Mouse (Mus musculus) forelimb bud, embryonic 11.5 days (tissue): Measurements from ENCODE around the gene Gm960.

Experiments used
- DNase-seq: peaks from one replicate; pipeline ENCODE4 v3.0.0-alpha.2; 2012; ENCODE audit warnings: low read depth, low spot score

Gm960 gene

DNA sequence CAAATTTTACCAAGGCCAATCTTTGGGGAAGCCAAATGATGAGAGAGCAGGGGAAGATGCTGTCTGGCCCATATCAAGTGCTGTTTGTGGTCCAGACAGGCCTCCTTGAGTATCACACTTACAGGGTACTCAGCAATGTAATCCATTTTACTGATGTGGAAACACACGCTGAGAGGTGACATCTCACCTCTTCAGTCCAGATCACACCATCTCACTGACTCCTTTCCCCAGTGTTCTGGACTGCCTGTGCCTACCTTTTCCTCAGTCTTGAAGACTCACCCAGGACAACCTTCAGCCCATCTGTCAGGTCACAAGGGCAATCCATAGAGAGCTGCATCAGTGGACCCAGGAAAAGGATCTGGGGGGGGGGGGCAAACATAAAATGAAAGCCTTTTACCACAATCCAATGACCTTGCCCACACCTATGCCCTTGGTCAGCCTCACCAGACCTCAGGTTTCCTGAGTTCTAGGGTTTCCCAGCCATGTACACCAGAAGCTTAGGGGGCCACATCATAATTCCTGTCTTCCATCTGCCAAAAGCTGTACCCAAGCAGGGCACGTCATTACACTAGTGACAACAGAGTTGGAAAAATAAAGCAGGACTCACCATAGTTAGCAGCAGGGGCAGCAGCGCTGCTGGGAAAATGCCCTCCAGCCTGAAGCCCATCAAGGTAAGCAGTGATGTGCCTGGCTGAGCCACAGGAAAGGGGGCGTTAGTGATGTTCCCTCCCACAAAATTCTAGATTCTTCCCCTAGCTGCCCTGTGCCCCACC, 73.9 kb downstream of the Gm960 start:
- no peak for DNase-seq

DNA sequence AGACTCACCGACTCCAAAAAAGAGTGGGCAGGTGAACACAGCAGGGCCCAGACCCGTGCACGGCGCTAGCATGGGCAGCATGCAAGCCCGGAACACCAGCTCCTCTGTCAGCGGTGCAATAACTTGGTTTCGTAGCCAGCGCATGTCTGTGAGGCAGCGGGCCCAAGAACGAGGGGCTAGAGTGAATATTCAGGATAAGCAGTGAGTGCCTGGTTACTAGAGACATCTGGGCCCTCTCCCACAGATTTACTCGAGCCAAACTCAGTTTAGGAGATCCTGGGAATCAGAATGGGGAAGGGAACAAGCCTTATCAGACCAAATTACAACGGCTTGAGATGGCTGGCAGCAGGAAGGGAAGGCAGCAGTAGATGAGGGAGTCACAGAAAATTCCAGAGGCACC, 74.5 kb downstream of the Gm960 start:
- no peak for DNase-seq

DNA sequence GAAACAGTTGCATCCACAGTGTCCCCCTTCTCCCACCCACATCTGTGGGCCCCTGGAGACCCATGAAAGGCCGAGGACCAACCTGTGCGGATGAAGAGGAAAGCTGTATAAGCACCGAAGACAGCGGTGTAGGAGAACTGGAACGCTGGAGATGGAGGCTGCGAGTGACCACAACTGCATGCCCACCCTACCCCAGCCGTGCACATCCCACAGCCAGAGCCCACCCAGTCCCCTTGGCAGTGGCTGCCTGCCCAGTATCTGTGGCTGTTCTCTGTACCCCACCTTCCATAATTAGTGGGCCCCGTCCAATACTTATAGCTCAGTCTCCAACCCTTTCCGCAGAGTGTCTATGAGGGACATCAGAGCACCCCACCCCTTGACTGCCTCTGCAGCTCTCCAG, 75.0 kb downstream of the Gm960 start:
- DNase-seq = no peak

- DNase-seq = no peak
Observed at GRCm38 (mm10) chr19:4622780-4623179, 75.7 kb downstream of the Gm960 start.

- no peak for DNase-seq
Observed at GRCm38 (mm10) chr19:4620721-4621120, 77.7 kb downstream of the Gm960 start.

DNA sequence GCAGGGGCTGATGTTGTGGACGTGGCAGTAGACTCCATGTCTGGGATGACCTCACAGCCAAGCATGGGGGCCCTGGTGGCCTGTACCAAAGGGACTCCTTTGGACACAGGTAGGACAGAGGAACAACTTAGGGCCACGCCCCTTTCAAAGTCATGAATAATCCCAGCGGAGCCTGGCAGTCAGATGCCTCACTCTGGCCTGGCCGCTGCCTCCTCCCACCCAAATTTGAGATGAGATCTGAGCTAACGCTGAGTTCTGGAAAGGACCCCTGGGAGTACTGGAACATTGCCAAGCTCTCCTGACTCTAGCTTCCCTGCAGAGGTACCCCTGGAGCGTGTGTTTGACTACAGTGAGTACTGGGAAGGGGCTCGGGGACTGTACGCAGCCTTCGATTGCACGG, 79.0 kb downstream of the Gm960 start:
- DNase-seq = no peak

- DNase-seq = peak; percentile 12
Observed at GRCm38 (mm10) chr19:4618183-4618582, 80.3 kb downstream of the Gm960 start.

- no peak for DNase-seq
Observed at GRCm38 (mm10) chr19:4616546-4616945, 81.9 kb downstream of the Gm960 start.

DNA sequence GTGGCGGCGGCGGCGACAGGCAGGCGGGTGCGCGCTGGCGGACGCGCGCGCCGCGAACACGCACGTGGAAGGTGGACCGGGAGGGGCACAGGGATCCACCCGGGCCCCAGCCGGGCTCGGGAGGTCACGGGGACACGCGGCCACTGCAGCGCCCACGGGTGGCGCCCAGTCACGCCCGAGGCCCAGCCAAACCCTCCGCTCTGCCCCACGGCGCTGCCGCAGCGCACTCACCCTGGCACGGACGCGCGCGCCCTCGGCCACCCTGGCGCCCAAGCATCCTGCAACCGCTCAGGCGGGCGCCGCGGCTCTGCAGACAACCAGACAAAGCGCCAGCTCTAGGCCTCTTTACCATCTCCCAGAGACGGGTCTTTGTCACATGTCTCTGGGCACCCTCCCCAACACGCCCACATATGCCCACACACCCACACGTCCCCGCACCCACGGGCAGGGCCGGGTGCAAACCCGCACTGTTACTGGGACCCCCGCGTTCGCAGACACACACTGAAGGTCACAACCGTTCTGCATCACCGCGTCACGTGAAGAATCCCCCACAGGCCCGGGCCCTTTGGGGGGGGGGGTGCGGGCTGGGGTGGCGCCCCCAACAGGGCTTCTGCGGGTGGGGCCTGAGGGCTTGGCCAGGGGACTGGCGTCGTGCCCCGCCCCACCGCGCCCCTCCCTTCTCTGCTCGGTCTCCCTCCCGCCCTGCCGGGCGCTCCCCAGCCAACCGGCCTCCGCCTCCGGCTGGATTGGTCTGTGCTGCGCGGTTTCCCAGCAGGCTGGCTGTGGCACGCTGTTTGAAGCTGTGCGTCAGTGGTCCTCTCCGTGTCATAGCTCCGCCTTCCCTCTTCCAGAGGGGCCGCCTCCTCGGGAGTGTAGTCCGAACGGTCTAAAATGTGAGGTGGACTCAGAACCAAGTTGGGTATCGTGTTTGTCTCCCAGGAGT, 83.0 kb downstream of the Gm960 start, which contains the start of gene Lrfn4:
Gene Lrfn4 (minus strand): TSS at position 517 of the 943 bp plus-strand sequence.
- DNase-seq = peak; percentile 94

DNA sequence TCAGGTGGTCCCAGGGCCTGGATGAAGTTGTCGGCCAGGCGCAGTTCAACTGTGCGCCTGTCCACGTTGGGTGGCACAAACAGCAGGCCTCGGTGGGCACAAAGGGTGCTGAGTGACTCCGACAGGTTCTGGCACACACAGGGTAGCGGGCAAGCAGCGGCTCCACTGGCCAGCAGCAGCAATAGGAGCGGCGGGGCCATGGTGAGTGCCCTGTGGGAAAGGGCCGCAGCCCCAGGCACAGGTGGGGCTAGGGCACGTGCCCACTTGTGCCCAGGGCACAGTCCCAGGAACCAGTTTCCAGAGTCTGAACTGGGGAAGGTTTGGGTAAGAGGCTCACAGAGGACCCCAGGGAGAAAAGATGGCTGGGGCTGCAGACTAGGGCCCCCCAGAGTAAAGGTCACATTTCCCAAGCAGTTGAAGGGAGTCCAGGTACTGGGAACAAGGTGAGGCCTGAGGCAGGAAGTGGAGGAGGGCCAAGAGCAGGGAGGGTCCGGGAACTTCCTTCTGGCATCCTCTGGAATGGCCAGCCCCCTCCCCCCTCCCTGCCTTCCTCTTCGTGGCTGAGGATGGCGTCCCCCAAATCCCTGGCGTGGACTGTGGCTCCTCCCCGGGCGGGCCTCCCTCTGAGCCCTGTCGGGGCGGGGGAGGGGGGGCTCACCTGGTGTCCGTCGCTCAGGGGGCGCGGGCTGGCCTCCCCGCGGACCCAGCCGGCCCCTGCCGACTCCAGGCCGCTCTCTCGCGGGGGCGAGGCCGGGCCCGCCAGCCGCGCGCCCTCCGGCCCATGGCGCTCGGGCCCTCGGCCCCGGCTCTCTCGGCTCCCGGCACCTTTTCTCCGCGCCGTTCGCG, 83.9 kb downstream of the Gm960 start:
- peak; percentile 35 for DNase-seq

- no peak for DNase-seq
Observed at GRCm38 (mm10) chr19:4613464-4614304, 84.8 kb downstream of the Gm960 start.

DNA sequence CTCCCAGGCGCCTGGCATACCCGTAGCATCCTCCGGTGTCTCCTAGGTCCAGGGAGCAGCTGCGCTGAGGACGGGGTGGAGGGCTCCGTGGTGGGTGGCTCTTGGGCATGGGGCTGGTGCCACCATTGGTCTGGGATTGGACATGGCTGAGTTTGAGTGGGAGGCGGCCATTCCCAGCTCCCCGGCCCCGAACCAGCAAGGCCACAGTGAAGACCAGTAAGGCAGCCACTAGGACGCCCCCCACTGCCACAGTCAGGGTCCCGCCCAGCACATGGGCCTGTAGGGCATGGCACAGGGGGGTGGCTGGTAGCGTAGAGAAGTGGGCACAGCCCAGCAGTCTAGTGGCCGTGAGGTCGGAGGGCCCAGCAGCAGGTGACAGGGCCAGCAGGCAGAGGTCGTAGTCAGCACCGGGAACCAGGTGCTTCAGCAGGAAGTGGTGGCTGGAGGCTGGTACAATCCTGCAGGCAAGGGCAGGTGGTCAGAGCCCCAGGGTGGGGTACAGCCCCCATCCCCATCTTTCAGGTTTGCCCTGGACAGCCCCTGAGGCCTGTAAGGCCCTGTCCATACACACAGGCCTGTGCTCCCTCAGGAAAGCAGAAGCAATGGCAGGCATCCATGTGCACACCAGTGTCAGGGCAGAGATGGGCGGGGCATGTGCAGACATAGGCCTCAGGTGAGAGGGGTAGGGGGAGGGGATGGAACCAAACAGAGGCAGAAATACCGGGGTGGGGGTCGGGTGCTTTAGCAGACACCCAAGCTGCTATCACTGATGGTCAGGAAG, 86.1 kb downstream of the Gm960 start:
- DNase-seq = no peak

DNA sequence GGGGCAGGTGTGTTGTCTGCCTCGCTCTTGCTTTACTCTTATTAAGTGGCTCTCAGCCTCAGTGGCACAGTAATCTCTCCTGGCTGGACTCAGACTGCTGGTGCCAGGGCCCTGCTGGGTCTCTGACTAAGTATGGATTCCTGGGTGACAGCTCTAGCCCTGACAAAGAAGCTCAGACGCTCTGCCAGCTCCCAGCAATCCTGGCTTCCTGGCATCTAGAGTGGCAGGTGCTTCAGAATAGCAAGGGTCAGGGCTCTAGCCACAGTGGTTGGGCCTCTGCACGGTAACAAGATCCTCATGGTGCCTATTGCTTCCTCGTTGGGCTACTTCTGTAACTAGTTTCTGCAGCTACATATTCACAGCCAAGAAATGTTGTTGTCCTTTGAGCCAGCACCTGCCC, 88.4 kb downstream of the Gm960 start:
- DNase-seq = no peak

DNA sequence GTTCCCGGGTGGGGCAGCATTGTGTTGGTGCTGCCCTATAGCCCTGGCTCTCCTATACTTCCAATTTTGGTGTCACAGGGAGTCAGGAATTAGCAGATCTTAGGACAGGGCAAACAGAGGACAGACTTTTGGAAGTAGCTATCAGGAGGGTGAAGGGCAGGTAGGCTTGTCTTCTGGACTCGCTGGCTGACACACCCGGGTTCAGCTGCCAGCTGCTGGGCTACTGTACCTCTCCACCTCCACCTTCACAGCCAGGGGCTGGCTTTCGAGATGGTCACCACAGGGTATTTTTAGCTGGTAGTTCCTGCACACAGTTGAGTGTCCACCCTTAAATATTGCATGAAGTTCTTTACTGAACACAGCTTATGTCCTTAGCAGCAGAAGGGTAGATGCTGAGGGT, 90.0 kb downstream of the Gm960 start:
- no peak for DNase-seq

DNA sequence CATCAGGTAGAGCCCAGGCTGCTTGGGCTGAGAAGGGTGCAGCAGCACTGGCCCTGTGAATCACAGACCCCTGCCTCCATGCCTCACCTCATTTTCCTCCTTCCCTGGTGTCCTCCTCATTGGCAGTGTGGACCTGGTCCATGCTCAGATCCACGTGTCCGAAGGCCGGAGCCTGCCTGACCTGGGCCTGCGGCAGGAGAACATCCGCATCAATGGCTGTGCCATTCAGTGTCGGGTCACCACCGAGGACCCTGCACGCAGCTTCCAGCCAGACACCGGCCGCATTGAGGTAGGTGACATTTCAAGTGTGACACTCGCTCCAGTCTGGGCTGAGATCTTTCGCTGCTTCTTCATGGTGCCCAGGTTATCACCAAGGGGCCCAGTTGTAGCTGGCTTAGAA, 91.1 kb downstream of the Gm960 start:
- no peak for DNase-seq

- no peak for DNase-seq
Observed at GRCm38 (mm10) chr19:4605654-4606053, 92.8 kb downstream of the Gm960 start.

DNA sequence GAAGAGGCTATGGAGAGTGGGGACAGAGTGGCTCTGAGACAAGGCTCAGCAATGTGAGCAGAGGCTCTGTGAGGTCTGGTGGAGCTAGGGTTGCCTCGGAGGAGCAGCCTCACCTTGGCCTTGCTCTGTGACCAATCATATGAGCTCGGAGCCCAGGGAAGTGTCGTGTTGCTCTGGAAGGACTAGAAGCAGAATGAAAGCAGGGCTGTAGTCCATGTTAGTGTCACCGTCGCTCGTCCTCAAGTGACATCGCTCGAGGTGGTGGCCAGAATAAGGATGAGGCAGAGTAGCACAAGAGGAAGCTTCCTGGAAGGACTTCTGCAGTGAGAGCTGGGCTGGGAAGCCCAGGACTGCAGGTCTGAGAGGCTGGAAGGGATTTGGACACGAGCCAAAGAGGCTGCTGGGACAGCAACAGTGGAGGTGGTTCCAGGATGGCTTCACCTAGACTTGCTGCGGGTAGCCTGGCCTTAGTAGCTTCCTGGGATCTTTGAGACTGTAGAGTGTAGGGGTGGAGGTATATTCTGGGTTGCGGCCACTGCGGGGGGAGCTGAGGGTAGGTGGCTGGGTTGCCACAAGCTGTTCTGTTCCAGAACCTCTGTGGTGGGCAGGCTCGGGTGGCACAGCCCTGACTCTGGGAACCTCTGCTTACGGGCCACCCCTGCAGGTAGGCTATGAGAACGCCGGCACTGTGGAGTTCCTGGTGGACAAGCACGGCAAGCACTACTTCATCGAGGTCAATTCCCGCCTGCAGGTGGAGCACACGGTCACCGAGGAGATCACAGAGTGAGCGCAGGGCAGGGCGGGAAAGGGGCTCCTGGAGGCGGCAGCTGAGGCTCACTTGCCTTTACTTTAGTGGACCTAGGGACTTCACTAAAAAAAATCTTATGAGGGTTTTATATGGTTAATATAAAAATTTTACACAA, 94.4 kb downstream of the Gm960 start:
- peak; percentile 65 for DNase-seq

GRCm38 (mm10) chr19:4602459-4602858, 96.0 kb downstream of the Gm960 start:
- DNase-seq = no peak

DNA sequence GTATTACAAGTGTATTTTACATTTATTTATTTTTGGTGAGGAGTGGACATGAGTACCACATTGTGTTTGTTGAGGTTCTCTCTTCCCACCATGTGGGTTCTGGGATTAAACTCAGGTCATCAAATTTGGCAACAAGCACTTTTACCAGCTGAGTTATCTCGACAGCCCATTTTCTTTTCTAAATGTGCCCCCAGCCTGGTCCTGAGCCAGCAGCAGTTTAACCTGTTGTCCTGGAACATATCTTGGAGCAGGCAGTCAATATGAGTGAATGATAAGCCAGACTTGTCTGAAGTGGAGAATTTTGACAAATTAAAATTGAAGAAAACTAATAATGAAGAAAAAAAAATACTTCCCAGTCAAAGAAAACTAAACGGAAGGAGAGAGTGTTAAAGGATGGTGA, 102.4 kb downstream of the Gm960 start:
- DNase-seq = no peak
